Mouse (Mus musculus) ovary, adult 18-20 months (tissue): ENCODE measurements around the gene Olfr1275.

Experiments used
- DNase-seq: peaks from one replicate; pipeline ENCODE4 v3.0.0; 2022; ENCODE audit warnings: low spot score, mixed read lengths

Olfr1275 gene

DNA sequence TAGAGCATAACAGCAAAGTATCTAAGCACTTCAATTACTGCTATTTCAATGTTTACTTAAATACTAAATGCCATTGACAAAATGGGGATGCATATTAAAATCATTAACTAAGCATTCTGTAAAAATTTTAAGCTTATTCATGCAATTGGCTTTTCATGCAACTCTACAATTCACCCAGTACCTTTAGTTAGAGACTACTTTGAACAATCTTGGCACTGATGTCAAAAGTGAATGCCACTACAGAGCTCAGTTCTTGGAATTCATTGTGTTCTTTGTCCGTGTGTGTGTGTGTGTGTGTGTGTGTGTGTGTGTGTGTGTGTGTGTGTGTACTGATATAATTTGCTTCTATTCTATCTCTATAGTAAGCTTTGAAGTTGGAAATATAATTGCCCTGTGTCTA, at the start of gene Olfr1275:
Gene Olfr1275, minus strand, starts transcription at position 101 of the 400 bp plus-strand sequence.
- no peak for DNase-seq

DNA sequence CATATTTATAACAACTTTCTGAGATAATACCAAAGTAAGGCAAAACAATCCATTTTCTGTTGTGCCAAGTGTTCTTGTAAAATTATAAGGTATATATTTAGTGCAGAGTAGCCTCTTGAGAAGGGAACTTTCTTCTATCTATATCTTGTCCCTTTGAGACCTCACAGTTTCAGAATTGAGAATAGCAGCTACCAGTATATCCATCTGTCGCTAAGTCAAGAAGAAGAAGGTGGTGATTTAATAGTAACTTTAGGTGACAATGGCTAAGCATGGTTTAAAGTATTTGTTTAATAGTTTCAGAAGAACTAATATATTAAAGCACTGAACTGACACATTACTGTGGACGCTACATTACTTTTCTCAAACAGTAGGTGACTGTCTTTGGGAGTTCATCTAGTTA, 38.9 kb upstream of the Olfr1275 start, which contains the start of gene Olfr1277:
Gene Olfr1277, minus strand, starts transcription at position 101 of the 400 bp plus-strand sequence.
- DNase-seq, result no peak

DNA sequence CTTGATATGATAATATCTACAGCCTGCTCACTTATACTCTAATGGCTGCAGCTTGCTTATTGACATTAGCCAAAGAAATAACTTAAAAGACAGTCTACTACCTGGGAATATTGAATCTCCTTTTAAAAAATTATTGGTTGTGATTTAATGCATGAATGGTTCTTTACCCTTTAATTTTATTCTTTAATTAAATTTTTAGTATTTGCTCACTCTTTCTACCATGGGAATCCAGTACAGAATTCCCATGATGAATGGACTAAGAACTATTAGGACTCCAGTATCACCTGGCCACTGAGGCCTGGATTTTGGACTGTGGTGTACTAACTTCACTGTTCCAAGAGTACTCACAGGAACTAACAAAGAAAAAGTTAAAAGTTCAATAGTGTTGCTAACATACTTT, 19.1 kb upstream of the Olfr1275 start, which contains the start of gene Olfr1276:
Gene Olfr1276, plus strand, starts transcription at position 301 of the 400 bp plus-strand sequence.
- DNase-seq, result no peak

DNA sequence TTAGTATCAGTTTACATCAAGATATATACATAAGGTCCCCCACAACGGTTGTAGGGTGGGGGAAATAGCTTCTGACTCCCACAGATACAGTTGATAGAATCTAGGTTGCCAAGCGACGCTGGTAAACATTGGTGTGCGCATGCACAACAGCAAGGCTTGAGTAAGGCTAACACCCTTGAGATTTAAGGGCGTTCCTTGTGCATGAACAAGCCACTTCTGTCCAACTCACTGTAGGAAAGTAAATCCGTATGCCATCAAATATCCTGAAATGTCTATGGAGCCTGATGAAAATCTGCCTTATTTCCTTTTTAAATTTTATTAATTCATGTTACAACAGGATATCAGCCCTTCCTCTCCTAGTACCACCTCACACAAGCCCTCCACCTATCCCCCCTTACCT, 5.6 kb downstream of the Olfr1275 start, which contains the start of gene 4930430A15Rik:
Gene 4930430A15Rik, minus strand, starts transcription at position 101 of the 400 bp plus-strand sequence.
- no peak for DNase-seq

DNA sequence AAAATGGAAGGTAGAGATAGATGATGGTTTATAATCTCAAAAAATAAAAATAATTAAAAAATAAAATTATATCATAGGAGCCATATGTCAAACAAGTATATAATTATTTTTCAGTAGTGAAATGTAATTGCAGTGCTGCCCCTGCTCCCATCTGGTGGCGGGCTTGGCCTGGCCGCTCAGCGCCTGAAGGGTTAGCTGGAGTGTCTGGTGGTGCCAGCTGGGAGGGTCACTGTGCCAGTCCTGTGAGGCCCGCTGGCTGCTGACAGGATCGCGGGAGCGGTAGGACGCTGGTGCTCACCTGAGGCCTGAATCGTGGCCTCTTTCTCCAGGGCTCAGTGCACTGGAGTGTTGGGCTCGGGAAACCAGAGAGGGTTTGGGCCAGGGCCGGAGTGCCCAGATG, 53.0 kb downstream of the Olfr1275 start:
- DNase-seq, result no peak
